Mouse (Mus musculus) neural tube, embryonic 12.5 days (tissue): ENCODE data around the gene Gucy2c. TPM values are rescaled to one million over a fixed set of nuclear protein-coding genes. Genes with fewer than 3 reads are reported as not detected.

Experiments used
- ATAC-seq: fragments of 200-750 bp; cut with Nextera tagmentation; 2 replicates; pipeline ENCODE4 v1.8.0; 2017; ENCODE audit warnings: low read depth, mild to moderate bottlenecking, moderate TSS enrichment, moderate library complexity; ENCODE audit not compliant: low FRiP score
- H3K27ac ChIP-seq: fragments of 300-500 bp; sonication (generic); 2 replicates; pipeline ENCODE4 v1.5.1; 2016
- H3K27me3 ChIP-seq: fragments of 300-500 bp; sonication (generic); replicated peaks from 2 replicates; pipeline ENCODE4 v1.6.1; 2016; ENCODE audit warnings: mild to moderate bottlenecking
- H3K36me3 ChIP-seq: fragments of 300-500 bp; sonication (generic); 2 replicates; pipeline ENCODE4 v1.6.1; 2016; ENCODE audit warnings: mild to moderate bottlenecking
- H3K4me1 ChIP-seq: fragments of 300-500 bp; sonication (generic); 2 replicates; pipeline ENCODE4 v1.6.1; 2016
- H3K4me2 ChIP-seq: fragments of 300-500 bp; sonication (generic); replicated peaks from 2 replicates; pipeline ENCODE4 v1.6.1; 2016; ENCODE audit warnings: mild to moderate bottlenecking
- H3K4me3 ChIP-seq: fragments of 300-500 bp; sonication (generic); 2 replicates; pipeline ENCODE4 v1.5.1; 2016
- H3K9ac ChIP-seq: fragments of 300-500 bp; sonication (generic); 2 replicates; pipeline ENCODE4 v1.6.1; 2016; ENCODE audit warnings: mild to moderate bottlenecking
- H3K9me3 ChIP-seq: fragments of 300-500 bp; sonication (generic); 2 replicates; pipeline ENCODE4 v1.6.1; 2016; ENCODE audit warnings: mild to moderate bottlenecking
- WGBS: fragments of 180-500 bp; shearing (Covaris S2); methylation state at CpG from one replicate; pipeline ENCODE4 v1.1.7; 2016; 5-methylcytosine and 5-hydroxymethylcytosine counted together
- polyA plus RNA-seq: library from polyadenylated mRNA; unstranded; fragments of >200 nt; fragmentation: Nextera tagmentation; extraction: Ambion mirVana; gene quantifications from 2 replicates; pipeline ENCODE4 v1.2.1, GENCODE M21; 2016

The Gucy2c gene
- polyA plus RNA-seq, 1 experiment from 2014 or later, result 0.41 TPM

GRCm38 (mm10) chr6:136769859-136770258 is 11.7 kb downstream of the Gucy2c start:
- H3K27ac ChIP-seq, result no peak overlapping the region
- no peak overlapping the region for H3K9ac ChIP-seq
- H3K4me3 ChIP-seq, result no peak overlapping the region
- no peak for ATAC-seq
- WGBS, result 89% methylated on average over 7 of the region's 7 CpGs
- no peaks in the 10 kb centered on the region for H3K27me3 ChIP-seq
- H3K4me2 ChIP-seq, result no peak overlapping the region
- H3K36me3 ChIP-seq, result no peaks in the 10 kb centered on the region
- no peaks in the 10 kb centered on the region for H3K4me1 ChIP-seq
- no peaks in the 10 kb centered on the region for H3K9me3 ChIP-seq

DNA sequence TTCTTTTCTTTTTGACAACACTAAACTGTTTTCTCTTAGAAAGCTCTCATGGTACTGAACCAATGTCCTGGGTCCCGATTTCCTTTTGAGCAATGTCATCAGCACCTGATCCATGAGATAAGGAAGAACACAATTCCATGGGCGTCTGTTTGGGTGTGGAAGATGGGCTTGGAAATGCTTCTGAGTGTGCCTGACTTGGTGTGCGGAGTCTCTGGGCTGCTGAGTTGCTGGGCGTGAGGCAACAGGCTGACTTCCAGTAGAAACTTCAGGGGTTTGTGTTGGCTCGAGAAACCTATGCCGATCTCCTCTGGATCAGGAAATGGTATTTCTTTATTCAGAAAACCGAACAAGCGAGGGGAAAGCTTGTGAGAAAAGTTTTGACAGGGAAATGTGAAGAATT is 12.4 kb downstream of the Gucy2c start:
- Histone ChIP-seq H3K27me3 (no peaks in the 10 kb centered on the region), H3K36me3 (no peaks in the 10 kb centered on the region), H3K9ac (no peak overlapping the region), H3K4me3 (no peak overlapping the region), H3K4me2 (no peak overlapping the region), H3K4me1 (no peaks in the 10 kb centered on the region), H3K27ac (no peak overlapping the region), H3K9me3 (no peaks in the 10 kb centered on the region)
- 90% methylated on average over 8 of the region's 8 CpGs for WGBS
- ATAC-seq, result no peak

DNA sequence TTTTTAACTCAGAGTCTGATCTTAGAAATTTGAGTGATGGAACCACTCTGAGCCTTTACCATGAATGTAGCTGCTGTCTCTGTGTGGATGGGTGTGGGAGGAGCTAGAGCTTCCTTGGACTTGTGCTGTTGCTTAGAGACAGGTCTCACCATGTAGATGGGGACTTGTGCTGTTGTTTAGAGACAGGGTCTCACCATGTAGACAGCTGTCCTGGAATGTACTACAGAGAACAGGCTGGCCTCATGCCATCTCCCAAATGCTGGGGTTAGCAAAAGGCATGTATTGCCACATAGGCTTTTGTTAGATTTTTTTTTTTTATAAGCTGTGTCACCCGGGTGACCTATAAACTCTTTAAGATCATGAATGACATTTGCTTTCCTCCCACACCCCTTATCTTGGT is 17.7 kb downstream of the Gucy2c start:
- H3K9ac ChIP-seq, result no peak overlapping the region
- no peaks in the 10 kb centered on the region for H3K36me3 ChIP-seq
- 90% methylated on average over 1 of the region's 1 CpGs for WGBS
- H3K4me3 ChIP-seq, result no peak overlapping the region
- H3K4me2 ChIP-seq, result no peak overlapping the region
- H3K27ac ChIP-seq, result no peak overlapping the region
- no peaks in the 10 kb centered on the region for H3K9me3 ChIP-seq
- H3K27me3 ChIP-seq, result no peaks in the 10 kb centered on the region
- no peaks in the 10 kb centered on the region for H3K4me1 ChIP-seq
- ATAC-seq, result no peak

GRCm38 (mm10) chr6:136750567-136750966 is 31.0 kb downstream of the Gucy2c start:
- WGBS, result 93% methylated on average over 11 of the region's 11 CpGs
- no peaks in the 10 kb centered on the region for H3K4me1 ChIP-seq
- ATAC-seq, result no peak

DNA sequence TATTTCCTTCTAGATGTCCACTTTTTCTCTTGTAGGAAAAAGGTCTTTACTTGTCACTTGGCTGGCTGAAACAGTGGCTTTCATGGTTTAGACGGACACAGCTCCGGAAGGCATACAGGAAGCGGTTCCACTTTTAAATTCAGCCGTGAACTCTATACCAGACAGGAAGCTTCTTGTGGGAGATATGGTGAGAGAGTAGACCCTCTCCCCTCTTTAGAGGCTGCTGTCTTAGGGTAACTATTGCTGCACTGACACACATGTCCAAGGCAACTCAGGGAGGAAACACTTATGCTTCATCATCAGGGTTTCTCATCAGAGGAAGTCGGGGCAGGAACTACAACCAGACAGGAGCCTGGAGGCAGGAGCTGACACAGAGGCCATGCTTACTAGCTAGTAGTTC is 36.0 kb downstream of the Gucy2c start:
- Histone ChIP-seq H3K9ac (no peak overlapping the region), H3K4me3 (no peak overlapping the region), H3K4me2 (no peak overlapping the region), H3K4me1 (no peaks in the 10 kb centered on the region), H3K9me3 (no peaks in the 10 kb centered on the region), H3K27me3 (no peaks in the 10 kb centered on the region), H3K36me3 (no peaks in the 10 kb centered on the region), H3K27ac (no peak overlapping the region)
- ATAC-seq, result no peak
- WGBS, result 88% methylated on average over 5 of the region's 5 CpGs

More at GRCm38 (mm10) chr6:136750567-136750966, 31.0 kb downstream of the Gucy2c start:
- H3K27ac ChIP-seq, result no peak overlapping the region
- H3K9me3 ChIP-seq, result no peaks in the 10 kb centered on the region
- no peak overlapping the region for H3K9ac ChIP-seq
- H3K36me3 ChIP-seq, result no peaks in the 10 kb centered on the region
- H3K4me3 ChIP-seq, result no peak overlapping the region
- H3K27me3 ChIP-seq, result no peaks in the 10 kb centered on the region
- no peak overlapping the region for H3K4me2 ChIP-seq

GRCm38 (mm10) chr6:136743729-136744128 is 37.8 kb downstream of the Gucy2c start:
- H3K27me3 ChIP-seq, result no peaks in the 10 kb centered on the region
- H3K9ac ChIP-seq, result no peak overlapping the region
- H3K4me1 ChIP-seq, result no peaks in the 10 kb centered on the region
- no peak for ATAC-seq
- no peaks in the 10 kb centered on the region for H3K9me3 ChIP-seq
- H3K27ac ChIP-seq, result no peak overlapping the region
- H3K4me3 ChIP-seq, result no peak overlapping the region
- WGBS, result 86% methylated on average over 7 of the region's 7 CpGs
- H3K4me2 ChIP-seq, result no peak overlapping the region
- H3K36me3 ChIP-seq, result no peaks in the 10 kb centered on the region

GRCm38 (mm10) chr6:136742352-136743118 is 39.0 kb downstream of the Gucy2c start:
- Histone ChIP-seq H3K4me2 (no peak overlapping the region), H3K9ac (no peak overlapping the region), H3K27ac (no peak overlapping the region), H3K36me3 (no peaks in the 10 kb centered on the region), H3K9me3 (no peaks in the 10 kb centered on the region), H3K27me3 (no peaks in the 10 kb centered on the region), H3K4me1 (no peaks in the 10 kb centered on the region), H3K4me3 (no peak overlapping the region)
- WGBS, result 47% methylated on average over 10 of the region's 10 CpGs
- ATAC-seq, result peak; percentile 89

DNA sequence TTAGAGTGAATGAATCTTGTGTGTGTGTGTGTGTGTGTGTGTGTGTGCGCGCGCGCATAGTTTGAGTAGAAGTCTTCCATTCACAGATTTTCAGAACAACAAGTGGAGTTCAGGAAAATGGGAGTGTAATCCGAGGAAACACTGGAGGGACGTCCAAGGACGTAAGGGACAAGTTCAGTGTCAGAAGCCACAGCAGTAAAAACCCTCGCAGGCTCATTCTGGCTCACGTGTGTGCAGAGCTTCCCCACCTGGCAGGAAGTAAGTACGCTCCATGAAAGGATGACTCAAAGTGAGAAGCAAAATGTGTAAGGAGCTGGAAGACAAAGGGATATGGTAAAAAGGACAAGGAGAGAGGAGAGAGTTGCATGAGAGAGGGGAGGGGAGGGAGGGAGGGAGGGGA is 40.3 kb downstream of the Gucy2c start:
- H3K27me3 ChIP-seq, result no peaks in the 10 kb centered on the region
- H3K4me3 ChIP-seq, result no peak overlapping the region
- H3K9me3 ChIP-seq, result no peaks in the 10 kb centered on the region
- H3K4me2 ChIP-seq, result no peak overlapping the region
- H3K36me3 ChIP-seq, result no peaks in the 10 kb centered on the region
- ATAC-seq, result no peak
- H3K27ac ChIP-seq, result no peak overlapping the region
- WGBS, result 86% methylated on average over 10 of the region's 10 CpGs
- no peaks in the 10 kb centered on the region for H3K4me1 ChIP-seq
- no peak overlapping the region for H3K9ac ChIP-seq

- Histone ChIP-seq H3K27me3 (no peaks in the 10 kb centered on the region), H3K9me3 (no peaks in the 10 kb centered on the region)
- WGBS, result 79% methylated on average over 7 of the region's 7 CpGs
Observed at GRCm38 (mm10) chr6:136735766-136736165, 45.8 kb downstream of the Gucy2c start.

GRCm38 (mm10) chr6:136728144-136728543 is 53.4 kb downstream of the Gucy2c start:
- Histone ChIP-seq H3K36me3 (no peaks in the 10 kb centered on the region), H3K4me3 (no peak overlapping the region), H3K27ac (no peak overlapping the region), H3K4me2 (no peak overlapping the region), H3K9me3 (no peaks in the 10 kb centered on the region), H3K4me1 (no peaks in the 10 kb centered on the region), H3K9ac (no peak overlapping the region), H3K27me3 (no peaks in the 10 kb centered on the region)
- WGBS, result 93% methylated on average over 14 of the region's 14 CpGs
- no peak for ATAC-seq

More at GRCm38 (mm10) chr6:136735766-136736165, 45.8 kb downstream of the Gucy2c start:
- no peak overlapping the region for H3K4me3 ChIP-seq
- no peaks in the 10 kb centered on the region for H3K4me1 ChIP-seq
- H3K27ac ChIP-seq, result no peak overlapping the region
- no peak overlapping the region for H3K9ac ChIP-seq
- H3K36me3 ChIP-seq, result no peaks in the 10 kb centered on the region
- no peak for ATAC-seq
- H3K4me2 ChIP-seq, result no peak overlapping the region

- H3K27ac ChIP-seq, result no peak overlapping the region
- no peak for ATAC-seq
- H3K4me2 ChIP-seq, result no peak overlapping the region
- H3K4me1 ChIP-seq, result no peaks in the 10 kb centered on the region
- no peaks in the 10 kb centered on the region for H3K27me3 ChIP-seq
- H3K9me3 ChIP-seq, result no peaks in the 10 kb centered on the region
- no peak overlapping the region for H3K4me3 ChIP-seq
- H3K9ac ChIP-seq, result no peak overlapping the region
- no peaks in the 10 kb centered on the region for H3K36me3 ChIP-seq
- WGBS, result 85% methylated on average over 3 of the region's 3 CpGs
Observed at GRCm38 (mm10) chr6:136723171-136723570, 58.4 kb downstream of the Gucy2c start.

DNA sequence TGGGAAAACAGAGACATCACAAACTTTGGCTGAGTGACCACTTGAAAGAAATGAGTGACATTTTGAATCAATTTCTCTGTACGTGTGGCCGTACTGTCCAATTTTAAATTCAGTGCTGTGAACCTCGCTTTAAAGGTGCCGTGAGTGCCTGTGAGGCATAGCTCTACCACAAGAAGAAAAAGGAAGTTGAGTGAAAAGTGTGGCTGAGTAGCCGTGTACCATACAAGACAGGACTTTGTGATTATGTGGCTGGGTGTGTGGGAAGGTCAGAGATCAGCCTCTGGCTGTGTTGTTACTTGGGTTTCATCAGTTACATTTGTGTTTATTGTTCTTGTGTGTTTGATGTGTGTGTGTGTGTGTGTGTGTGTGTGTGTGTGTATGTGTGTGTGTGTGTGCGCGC is 59.0 kb downstream of the Gucy2c start:
- H3K27ac ChIP-seq, result no peak overlapping the region
- no peak overlapping the region for H3K4me2 ChIP-seq
- no peak for ATAC-seq
- no peaks in the 10 kb centered on the region for H3K27me3 ChIP-seq
- H3K9ac ChIP-seq, result no peak overlapping the region
- no peaks in the 10 kb centered on the region for H3K9me3 ChIP-seq
- no peak overlapping the region for H3K4me3 ChIP-seq
- no peaks in the 10 kb centered on the region for H3K4me1 ChIP-seq
- no peaks in the 10 kb centered on the region for H3K36me3 ChIP-seq
- WGBS, result 91% methylated on average over 7 of the region's 7 CpGs

DNA sequence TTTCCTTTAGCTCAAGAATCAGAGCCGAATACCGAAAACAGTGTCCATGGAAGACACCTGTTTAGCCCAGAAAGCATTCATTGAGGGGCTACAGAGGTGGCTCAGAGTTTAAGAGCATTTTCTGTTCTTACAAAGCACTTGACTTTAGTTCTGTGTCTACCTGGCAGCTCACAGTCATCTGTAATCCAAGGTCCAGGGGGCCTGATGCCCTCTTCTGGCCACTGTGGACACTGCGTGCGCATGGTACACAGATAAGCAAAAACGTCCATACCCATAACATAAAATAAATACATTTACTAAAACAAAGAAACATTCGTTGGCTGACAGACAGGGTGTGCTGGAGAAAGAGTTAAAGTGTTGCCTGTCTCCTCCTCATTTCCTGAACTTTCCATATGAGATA is 59.6 kb downstream of the Gucy2c start:
- no peak overlapping the region for H3K4me2 ChIP-seq
- ATAC-seq, result no peak
- no peaks in the 10 kb centered on the region for H3K9me3 ChIP-seq
- no peaks in the 10 kb centered on the region for H3K4me1 ChIP-seq
- H3K27me3 ChIP-seq, result no peaks in the 10 kb centered on the region
- no peaks in the 10 kb centered on the region for H3K36me3 ChIP-seq
- no peak overlapping the region for H3K4me3 ChIP-seq
- WGBS, result 62% methylated on average over 6 of the region's 6 CpGs
- H3K27ac ChIP-seq, result no peak overlapping the region
- H3K9ac ChIP-seq, result no peak overlapping the region
